Mouse (Mus musculus): ENCODE data around the gene Ccdc58. TPM values are rescaled to one million over a fixed set of nuclear protein-coding genes. Genes with fewer than 3 reads are reported as not detected.
"Not testable (repeated sequence)": the region's sequence is repeated elsewhere in the genome, so short reads cannot be mapped to it uniquely, and the experiment has no call there.

Gene Ccdc58
- polyA plus RNA-seq, 1 experiment, result 2.6 TPM

DNA sequence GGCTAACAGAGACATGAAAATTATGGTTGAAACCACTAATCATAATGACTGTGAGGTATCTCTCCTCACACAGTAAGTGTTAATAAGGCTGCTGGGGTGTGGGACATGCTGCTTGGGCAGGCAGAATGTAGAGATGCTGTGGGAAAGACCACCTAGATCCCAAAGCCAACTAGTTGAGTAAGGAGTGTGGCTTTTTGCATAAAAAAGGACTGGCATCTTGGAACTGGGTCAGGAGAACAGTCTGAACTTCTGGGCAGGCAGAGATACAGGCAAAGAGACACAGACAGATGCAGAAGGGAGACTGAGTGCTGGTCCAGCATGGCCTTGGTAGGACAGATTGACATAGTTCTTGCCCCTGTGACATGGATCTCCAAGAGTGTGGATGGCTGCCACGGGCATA, 30.0 kb downstream of the Ccdc58 start:
- Histone ChIP-seq H3K36me3 (ENCODE audit: control insufficient read depth, insufficient read depth, low read length) (no peaks in the 10 kb centered on the region), H3K27me3 (ENCODE audit: control insufficient read depth, insufficient read depth, low read length) (no peaks in the 10 kb centered on the region), H3K27ac (ENCODE audit: insufficient read depth, low read depth, low read length) (no peak overlapping the region), H3K4me3 (ENCODE audit: low read depth, low read length) (no peak overlapping the region), H3K4me1 (ENCODE audit: control insufficient read depth, insufficient read depth, insufficient read length, low read length) (no peaks in the 10 kb centered on the region)
- TF ChIP-seq POLR2A (IDR thresholded peaks at IDR 0.05; ENCODE audit: low read depth, low read length) (no peak), CTCF (IDR thresholded peaks at IDR 0.05; ENCODE audit: extremely low read depth, insufficient read length, insufficient replicate concordance, low read depth, low read length) (no peak)
- WGBS, result 94% methylated on average over 1 of the region's 1 CpGs

DNA sequence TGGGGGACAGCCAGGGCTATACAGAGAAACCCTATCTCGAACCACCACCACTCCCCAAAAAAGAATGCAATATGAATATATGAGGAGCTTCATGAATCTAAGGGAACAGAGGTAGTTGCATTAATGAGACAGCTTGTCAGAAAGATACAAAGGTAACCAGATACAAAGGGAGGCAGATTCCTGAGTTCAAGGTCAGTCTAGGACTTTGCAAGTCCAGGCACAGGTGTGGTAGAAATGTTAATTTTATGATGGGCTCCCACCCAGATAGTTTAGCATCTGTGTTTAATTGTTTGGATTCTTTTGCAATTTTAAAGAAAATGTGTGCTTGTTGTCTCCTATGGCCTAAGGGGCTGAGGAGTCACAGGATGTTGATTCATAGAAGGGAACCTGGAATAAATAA, 30.7 kb downstream of the Ccdc58 start:
- TF ChIP-seq POLR2A (IDR thresholded peaks at IDR 0.05; ENCODE audit: low read depth, low read length), result no peak
- no peak for TF ChIP-seq CTCF (IDR thresholded peaks at IDR 0.05; ENCODE audit: extremely low read depth, insufficient read length, insufficient replicate concordance, low read depth, low read length)
- WGBS, result 88% methylated on average over 1 of the region's 1 CpGs
- no peak overlapping the region for H3K27ac ChIP-seq (ENCODE audit: insufficient read depth, low read depth, low read length)
- no peaks in the 10 kb centered on the region for H3K4me1 ChIP-seq (ENCODE audit: control insufficient read depth, insufficient read depth, insufficient read length, low read length)
- H3K36me3 ChIP-seq (ENCODE audit: control insufficient read depth, insufficient read depth, low read length), result no peaks in the 10 kb centered on the region
- H3K27me3 ChIP-seq (ENCODE audit: control insufficient read depth, insufficient read depth, low read length), result no peaks in the 10 kb centered on the region
- H3K4me3 ChIP-seq (ENCODE audit: low read depth, low read length), result no peak overlapping the region

- H3K27ac ChIP-seq (ENCODE audit: insufficient read depth, low read depth, low read length); H3K36me3 ChIP-seq (ENCODE audit: control insufficient read depth, insufficient read depth, low read length); H3K27me3 ChIP-seq (ENCODE audit: control insufficient read depth, insufficient read depth, low read length); H3K4me1 ChIP-seq (ENCODE audit: control insufficient read depth, insufficient read depth, insufficient read length, low read length); H3K4me3 ChIP-seq (ENCODE audit: low read depth, low read length): not testable (repeated sequence)
Observed at GRCm38 (mm10) chr16:36111486-36111885, 40.0 kb downstream of the Ccdc58 start.

- not testable (repeated sequence) for H3K27me3 ChIP-seq (ENCODE audit: control insufficient read depth, insufficient read depth, low read length); H3K4me1 ChIP-seq (ENCODE audit: control insufficient read depth, insufficient read depth, insufficient read length, low read length); H3K36me3 ChIP-seq (ENCODE audit: control insufficient read depth, insufficient read depth, low read length); H3K27ac ChIP-seq (ENCODE audit: insufficient read depth, low read depth, low read length); H3K4me3 ChIP-seq (ENCODE audit: low read depth, low read length)
- 93% methylated on average over 6 of the region's 6 CpGs for WGBS
Observed at GRCm38 (mm10) chr16:36115751-36116150, 44.3 kb downstream of the Ccdc58 start.

GRCm38 (mm10) chr16:36128092-36128491, 56.6 kb downstream of the Ccdc58 start:
- no peaks in the 10 kb centered on the region for H3K36me3 ChIP-seq (ENCODE audit: control insufficient read depth, insufficient read depth, low read length)
- no peak overlapping the region for H3K27ac ChIP-seq (ENCODE audit: insufficient read depth, low read depth, low read length)
- no peak overlapping the region for H3K4me3 ChIP-seq (ENCODE audit: low read depth, low read length)
- 71% methylated on average over 7 of the region's 7 CpGs for WGBS
- no peaks in the 10 kb centered on the region for H3K4me1 ChIP-seq (ENCODE audit: control insufficient read depth, insufficient read depth, insufficient read length, low read length)
- no peak for TF ChIP-seq POLR2A (IDR thresholded peaks at IDR 0.05; ENCODE audit: low read depth, low read length)
- no peak for TF ChIP-seq CTCF (IDR thresholded peaks at IDR 0.05; ENCODE audit: extremely low read depth, insufficient read length, insufficient replicate concordance, low read depth, low read length)
- no peaks in the 10 kb centered on the region for H3K27me3 ChIP-seq (ENCODE audit: control insufficient read depth, insufficient read depth, low read length)

DNA sequence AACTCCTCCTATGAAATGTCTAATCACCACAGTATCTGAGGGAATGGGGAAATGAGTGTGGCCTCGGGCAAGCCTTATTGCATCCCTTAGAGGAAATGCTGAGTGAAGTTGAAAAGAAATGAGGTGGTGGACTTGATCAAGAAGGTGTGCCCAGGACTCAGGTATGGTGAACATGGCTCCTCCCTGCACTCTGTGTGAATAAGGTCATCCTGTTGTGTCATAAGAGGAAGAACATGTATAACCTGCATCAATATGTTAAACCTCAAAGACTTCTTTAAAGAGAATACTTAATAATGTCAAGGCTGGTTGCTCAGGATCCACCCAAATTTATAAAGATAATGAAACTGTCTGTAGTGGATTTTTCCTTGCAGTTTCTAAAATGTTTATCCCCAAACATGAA, 59.7 kb downstream of the Ccdc58 start, which contains the start of gene Csta1:
Csta1 (minus strand) TSS at position 101 of the 400 bp plus-strand sequence.
- no peak within 1 kb of the TSS for H3K27ac ChIP-seq (ENCODE audit: insufficient read depth, low read depth, low read length)
- H3K4me1 ChIP-seq (ENCODE audit: control insufficient read depth, insufficient read depth, insufficient read length, low read length), result no peaks in the 10 kb centered on the region
- WGBS, result 31% methylated on average over 1 of the region's 1 CpGs

GRCm38 (mm10) chr16:36138201-36138600, 66.7 kb downstream of the Ccdc58 start:
- 54% methylated on average over 2 of the region's 2 CpGs for WGBS
- no peak overlapping the region for H3K27ac ChIP-seq (ENCODE audit: insufficient read depth, low read depth, low read length)

More for the DNA sequence above, 59.7 kb downstream of the Ccdc58 start, which contains the start of gene Csta1:
- no peak within 1 kb of the TSS for H3K4me3 ChIP-seq (ENCODE audit: low read depth, low read length)
- H3K27me3 ChIP-seq (ENCODE audit: control insufficient read depth, insufficient read depth, low read length), result no peaks in the 10 kb centered on the region
- no peaks in the 10 kb centered on the region for H3K36me3 ChIP-seq (ENCODE audit: control insufficient read depth, insufficient read depth, low read length)
- TF ChIP-seq CTCF (IDR thresholded peaks at IDR 0.05; ENCODE audit: extremely low read depth, insufficient read length, insufficient replicate concordance, low read depth, low read length) (no peak), POLR2A (IDR thresholded peaks at IDR 0.05; ENCODE audit: low read depth, low read length) (no peak)

More at GRCm38 (mm10) chr16:36138201-36138600, 66.7 kb downstream of the Ccdc58 start:
- no peak overlapping the region for H3K4me3 ChIP-seq (ENCODE audit: low read depth, low read length)
- TF ChIP-seq POLR2A (IDR thresholded peaks at IDR 0.05; ENCODE audit: low read depth, low read length) (no peak), CTCF (IDR thresholded peaks at IDR 0.05; ENCODE audit: extremely low read depth, insufficient read length, insufficient replicate concordance, low read depth, low read length) (no peak)
- no peaks in the 10 kb centered on the region for H3K36me3 ChIP-seq (ENCODE audit: control insufficient read depth, insufficient read depth, low read length)
- no peaks in the 10 kb centered on the region for H3K4me1 ChIP-seq (ENCODE audit: control insufficient read depth, insufficient read depth, insufficient read length, low read length)
- no peaks in the 10 kb centered on the region for H3K27me3 ChIP-seq (ENCODE audit: control insufficient read depth, insufficient read depth, low read length)

Other genes with a start within 250 kb of the Ccdc58 start
- 4.5 and 17.5 TPM in 2 replicates for gene Parp14, start 200.1 kb upstream of the Ccdc58 start, polyA plus RNA-seq (2012; rRNA removed)
- gene Parp9, start 133.2 kb upstream of the Ccdc58 start, polyA plus RNA-seq (2012; rRNA removed), result 2.6 and 7.6 TPM in 2 replicates
- 5.5 and 16.7 TPM in 2 replicates for gene Dtx3l, start 132.5 kb upstream of the Ccdc58 start, polyA plus RNA-seq (2012; rRNA removed)
- 1.2 and 2.5 TPM in 2 replicates for gene Kpna1, start 92.9 kb upstream of the Ccdc58 start, polyA plus RNA-seq (2012; rRNA removed)
- 0.39 and 0.60 TPM in 2 replicates for gene Wdr5b, start 30.5 kb upstream of the Ccdc58 start, polyA plus RNA-seq (2012; rRNA removed)
- gene Fam162a, start 91 bp upstream of the Ccdc58 start, polyA plus RNA-seq (2012; rRNA removed), result 13.3 and 18.6 TPM in 2 replicates
- not detected in 2 replicates for gene Csta1, start 59.6 kb downstream of the Ccdc58 start, polyA plus RNA-seq (2012; rRNA removed)
- not detected in 2 replicates for gene Stfa2l1, start 85.1 kb downstream of the Ccdc58 start, polyA plus RNA-seq (2012; rRNA removed)
- gene Gm5483, start 112.5 kb downstream of the Ccdc58 start, polyA plus RNA-seq (2012; rRNA removed), result not detected in 2 replicates
- gene Gm5416, start 138.7 kb downstream of the Ccdc58 start, polyA plus RNA-seq (2012; rRNA removed), result not detected in 2 replicates
- gene 2010005H15Rik, start 149.8 kb downstream of the Ccdc58 start, polyA plus RNA-seq (2012; rRNA removed), result not detected in 2 replicates
- gene Stfa1, start 205.3 kb downstream of the Ccdc58 start, polyA plus RNA-seq (2012; rRNA removed), result not detected in 2 replicates

All from small intestine, adult 2 months (tissue).